Mouse (Mus musculus): ENCODE data around the gene Dennd1a.

DNA sequence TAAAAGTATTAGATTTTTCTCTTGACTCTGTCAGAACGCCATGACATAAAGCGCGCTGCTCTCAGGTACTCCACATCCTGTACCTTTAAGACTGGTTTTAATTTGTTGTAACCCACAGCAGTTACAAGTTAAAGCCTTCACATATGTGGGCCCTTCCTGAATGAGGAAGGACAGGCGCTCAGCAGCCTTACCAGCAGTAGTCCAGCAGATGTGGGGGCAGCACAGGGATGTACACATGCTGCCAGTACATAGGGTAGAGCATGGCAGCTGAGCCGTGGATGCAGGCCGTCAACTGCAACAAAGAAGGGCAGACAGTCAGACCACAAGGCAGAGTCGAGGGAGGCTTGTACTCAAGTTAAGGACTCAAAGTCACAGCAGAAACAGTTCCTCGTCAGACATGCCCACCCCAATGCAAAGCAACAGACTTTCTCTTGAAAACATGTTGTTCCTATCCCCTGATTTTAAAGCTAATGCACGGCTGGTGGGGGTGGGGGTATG is 284.0 kb downstream of the Dennd1a start:
- TF ChIP-seq POLR2A (IDR thresholded peaks at IDR 0.05; ENCODE audit: insufficient read depth, low read depth, low read length): no peak
- TF ChIP-seq CTCF (IDR thresholded peaks at IDR 0.05): no peak

All from heart, adult 2 months (tissue).